Mouse (Mus musculus): ENCODE data around the gene Hmgb2. TPM values are rescaled to one million over a fixed set of nuclear protein-coding genes. Genes with fewer than 3 reads are reported as not detected.
"Not testable (repeated sequence)": the region's sequence is repeated elsewhere in the genome, so short reads cannot be mapped to it uniquely, and the experiment has no call there.

Hmgb2 gene
- polyA plus RNA-seq, 1 experiment = 87.2 TPM

GRCm38 (mm10) chr8:57498847-57499511 is 12.7 kb upstream of the Hmgb2 start:
- H3ac ChIP-seq (ENCODE audit: control insufficient read depth, insufficient read length, low read depth) = no peak overlapping the region
- no peak for TF ChIP-seq FOSL1 (IDR thresholded peaks at IDR 0.05; ENCODE audit: insufficient read depth, low read length, poor library complexity, severe bottlenecking)
- no peak for TF ChIP-seq CEBPB (IDR thresholded peaks at IDR 0.05; ENCODE audit: low read depth)
- TF ChIP-seq USF1 (IDR thresholded peaks at IDR 0.05; ENCODE audit: low read depth) = no peak
- TF ChIP-seq CTCF (IDR thresholded peaks at IDR 0.05; ENCODE audit: control insufficient read depth, insufficient read depth, insufficient read length) = no peak
- no peak for TF ChIP-seq MYOD1 (IDR thresholded peaks at IDR 0.05; ENCODE audit: control insufficient read depth, insufficient read length, low read depth)
- TF ChIP-seq MYOG (IDR thresholded peaks at IDR 0.05; ENCODE audit: control insufficient read depth, extremely low read depth, insufficient read length) = no peak
- TF ChIP-seq MAX (IDR thresholded peaks at IDR 0.05) = no peak
- no peaks in the 10 kb centered on the region for H3K36me3 ChIP-seq (ENCODE audit: control insufficient read depth, insufficient read depth)
- H3K79me2 ChIP-seq (ENCODE audit: control insufficient read depth, insufficient read depth) = no peaks in the 10 kb centered on the region
- no peaks in the 10 kb centered on the region for H3K27me3 ChIP-seq (ENCODE audit: control insufficient read depth, insufficient read depth, insufficient read length)
- H3K4me3 ChIP-seq (ENCODE audit: insufficient read depth, poor library complexity, severe bottlenecking) = no peak overlapping the region
- no peaks in the 10 kb centered on the region for H3K79me3 ChIP-seq (ENCODE audit: low read depth)

GRCm38 (mm10) chr8:57503641-57504040 is 8.1 kb upstream of the Hmgb2 start:
- no peaks in the 10 kb centered on the region for H3K27me3 ChIP-seq (ENCODE audit: control insufficient read depth, insufficient read depth, insufficient read length)
- H3K36me3 ChIP-seq (ENCODE audit: control insufficient read depth, insufficient read depth) = no peaks in the 10 kb centered on the region
- H3K4me3 ChIP-seq (ENCODE audit: insufficient read depth, poor library complexity, severe bottlenecking) = no peak overlapping the region
- no peak overlapping the region for H3ac ChIP-seq (ENCODE audit: control insufficient read depth, insufficient read length, low read depth)
- H3K79me3 ChIP-seq (ENCODE audit: low read depth) = no peaks in the 10 kb centered on the region
- H3K79me2 ChIP-seq (ENCODE audit: control insufficient read depth, insufficient read depth) = no peaks in the 10 kb centered on the region
- no peak for TF ChIP-seq MYOD1 (IDR thresholded peaks at IDR 0.05; ENCODE audit: control insufficient read depth, insufficient read length, low read depth)
- no peak for TF ChIP-seq USF1 (IDR thresholded peaks at IDR 0.05; ENCODE audit: low read depth)
- TF ChIP-seq CTCF (IDR thresholded peaks at IDR 0.05; ENCODE audit: control insufficient read depth, insufficient read depth, insufficient read length) = no peak
- TF ChIP-seq CEBPB (IDR thresholded peaks at IDR 0.05; ENCODE audit: low read depth) = no peak
- TF ChIP-seq FOSL1 (IDR thresholded peaks at IDR 0.05; ENCODE audit: insufficient read depth, low read length, poor library complexity, severe bottlenecking) = no peak

GRCm38 (mm10) chr8:57505500-57505899 is 6.2 kb upstream of the Hmgb2 start:
- not testable (repeated sequence) for H3K36me3 ChIP-seq (ENCODE audit: control insufficient read depth, insufficient read depth); H3K79me3 ChIP-seq (ENCODE audit: low read depth); H3K79me2 ChIP-seq (ENCODE audit: control insufficient read depth, insufficient read depth); H3K27me3 ChIP-seq (ENCODE audit: control insufficient read depth, insufficient read depth, insufficient read length); H3K4me3 ChIP-seq (ENCODE audit: insufficient read depth, poor library complexity, severe bottlenecking); H3ac ChIP-seq (ENCODE audit: control insufficient read depth, insufficient read length, low read depth)

GRCm38 (mm10) chr8:57507556-57508063 is 4.1 kb upstream of the Hmgb2 start:
- no peak overlapping the region for H3K4me3 ChIP-seq (ENCODE audit: insufficient read depth, poor library complexity, severe bottlenecking)
- no peaks in the 10 kb centered on the region for H3K36me3 ChIP-seq (ENCODE audit: control insufficient read depth, insufficient read depth)
- H3K79me2 ChIP-seq (ENCODE audit: control insufficient read depth, insufficient read depth) = peaks cover 3% of the 10 kb centered on the region
- TF ChIP-seq CEBPB (IDR thresholded peaks at IDR 0.05; ENCODE audit: low read depth) (no peak), MYOD1 (IDR thresholded peaks at IDR 0.05; ENCODE audit: control insufficient read depth, insufficient read length, low read depth) (no peak), CTCF (IDR thresholded peaks at IDR 0.05; ENCODE audit: control insufficient read depth, insufficient read depth, insufficient read length) (no peak), MYOG (IDR thresholded peaks at IDR 0.05; ENCODE audit: control insufficient read depth, extremely low read depth, insufficient read length) (no peak), USF1 (IDR thresholded peaks at IDR 0.05; ENCODE audit: low read depth) (no peak), MAX (IDR thresholded peaks at IDR 0.05) (no peak)
- H3K79me3 ChIP-seq (ENCODE audit: low read depth) = no peaks in the 10 kb centered on the region
- H3ac ChIP-seq (ENCODE audit: control insufficient read depth, insufficient read length, low read depth) = no peak overlapping the region
- H3K27me3 ChIP-seq (ENCODE audit: control insufficient read depth, insufficient read depth, insufficient read length) = no peaks in the 10 kb centered on the region

- TF ChIP-seq CTCF (IDR thresholded peaks at IDR 0.05; ENCODE audit: control insufficient read depth, insufficient read depth, insufficient read length) (no peak), MYOD1 (IDR thresholded peaks at IDR 0.05; ENCODE audit: control insufficient read depth, insufficient read length, low read depth) (no peak), CEBPB (IDR thresholded peaks at IDR 0.05; ENCODE audit: low read depth) (no peak), USF1 (IDR thresholded peaks at IDR 0.05; ENCODE audit: low read depth) (no peak), MAX (IDR thresholded peaks at IDR 0.05) (no peak), FOSL1 (IDR thresholded peaks at IDR 0.05; ENCODE audit: insufficient read depth, low read length, poor library complexity, severe bottlenecking) (no peak)
- Histone ChIP-seq H3K27me3 (ENCODE audit: control insufficient read depth, insufficient read depth, insufficient read length) (no peaks in the 10 kb centered on the region), H3K36me3 (ENCODE audit: control insufficient read depth, insufficient read depth) (peaks cover 8% of the 10 kb centered on the region), H3K79me2 (ENCODE audit: control insufficient read depth, insufficient read depth) (peaks cover 13% of the 10 kb centered on the region), H3K79me3 (ENCODE audit: low read depth) (peaks cover 9% of the 10 kb centered on the region), H3K4me3 (ENCODE audit: insufficient read depth, poor library complexity, severe bottlenecking) (no peak overlapping the region), H3ac (ENCODE audit: control insufficient read depth, insufficient read length, low read depth) (no peak overlapping the region)
Observed at GRCm38 (mm10) chr8:57508657-57509056, 3.0 kb upstream of the Hmgb2 start.

- H3K79me3 ChIP-seq (ENCODE audit: low read depth) = peaks cover 14% of the 10 kb centered on the region
- no peaks in the 10 kb centered on the region for H3K27me3 ChIP-seq (ENCODE audit: control insufficient read depth, insufficient read depth, insufficient read length)
- peaks cover 28% of the 10 kb centered on the region for H3K36me3 ChIP-seq (ENCODE audit: control insufficient read depth, insufficient read depth)
- H3K79me2 ChIP-seq (ENCODE audit: control insufficient read depth, insufficient read depth) = peaks cover 23% of the 10 kb centered on the region
- peak overlapping the region; percentile 56 for H3K4me3 ChIP-seq (ENCODE audit: insufficient read depth, poor library complexity, severe bottlenecking)
- peak overlapping the region; percentile 77 for H3ac ChIP-seq (ENCODE audit: control insufficient read depth, insufficient read length, low read depth)
- TF ChIP-seq CEBPB (IDR thresholded peaks at IDR 0.05; ENCODE audit: low read depth) (no peak), MAX (IDR thresholded peaks at IDR 0.05) (no peak), CTCF (IDR thresholded peaks at IDR 0.05; ENCODE audit: control insufficient read depth, insufficient read depth, insufficient read length) (no peak), MYOG (IDR thresholded peaks at IDR 0.05; ENCODE audit: control insufficient read depth, extremely low read depth, insufficient read length) (no peak), MYOD1 (IDR thresholded peaks at IDR 0.05; ENCODE audit: control insufficient read depth, insufficient read length, low read depth) (no peak), USF1 (IDR thresholded peaks at IDR 0.05; ENCODE audit: low read depth) (no peak), FOSL1 (IDR thresholded peaks at IDR 0.05; ENCODE audit: insufficient read depth, low read length, poor library complexity, severe bottlenecking) (no peak)
Observed at GRCm38 (mm10) chr8:57510791-57511315, 854 bp upstream of the Hmgb2 start.
